Mouse (Mus musculus): ENCODE measurements around the gene Fam117a.

GRCm38 (mm10) chr11:95305600-95305999 is 31.2 kb upstream of the Fam117a start:
- peak; percentile 49 for TF ChIP-seq CTCF (IDR thresholded peaks at IDR 0.05; ENCODE audit: low read depth)
- no peak for TF ChIP-seq EP300 (optimal IDR thresholded peaks at IDR 0.05)
